Mouse (Mus musculus): Measurements from ENCODE around the gene Mrtfb. TPM values are rescaled to one million over a fixed set of nuclear protein-coding genes. Genes with fewer than 3 reads are reported as not detected.
A peak's percentile ranks its signal among the peaks of the same experiment; 100 is the strongest.

Gene Mrtfb
- total RNA-seq, 2 experiments from 2014 or later = 0.96 to 1.2 TPM

DNA sequence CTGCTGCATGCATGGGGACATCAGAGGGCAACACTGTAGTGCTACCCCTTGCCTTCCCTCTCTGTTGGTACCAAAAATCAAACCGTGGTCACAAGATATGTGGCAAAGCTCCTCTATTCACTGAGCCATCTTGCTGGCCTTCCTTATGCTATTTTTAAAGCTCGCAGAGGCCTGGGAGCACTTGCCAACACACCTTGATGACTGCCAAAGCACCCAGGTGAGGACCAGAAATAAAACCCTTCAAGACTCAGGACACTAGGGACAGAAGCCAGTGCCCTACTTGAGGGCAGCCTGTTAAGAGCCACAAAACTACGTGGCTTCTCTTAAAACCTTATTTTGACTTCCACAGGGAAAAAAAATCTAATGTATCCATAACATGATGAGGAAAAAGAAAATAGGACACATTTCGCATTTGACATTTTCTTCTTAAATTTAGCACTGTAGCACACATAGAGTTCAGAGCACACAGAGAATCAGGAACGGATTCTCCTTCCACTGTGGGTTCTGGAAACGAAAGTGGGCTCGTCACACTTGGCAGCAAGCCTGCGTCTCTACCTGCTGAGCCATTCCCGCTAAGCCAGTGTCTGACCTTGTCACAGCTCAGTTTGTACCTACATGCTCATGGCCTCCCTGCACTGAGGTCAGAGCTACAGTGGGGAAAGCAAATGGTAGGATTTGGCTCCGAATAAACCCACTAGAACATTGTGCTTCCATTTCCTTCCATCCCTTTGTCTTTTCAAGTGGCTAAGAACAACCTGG is 170.7 kb downstream of the Mrtfb start:
- no peak for ATAC-seq (replicated peaks; ENCODE audit: low FRiP score, poor library complexity, severe bottlenecking)

DNA sequence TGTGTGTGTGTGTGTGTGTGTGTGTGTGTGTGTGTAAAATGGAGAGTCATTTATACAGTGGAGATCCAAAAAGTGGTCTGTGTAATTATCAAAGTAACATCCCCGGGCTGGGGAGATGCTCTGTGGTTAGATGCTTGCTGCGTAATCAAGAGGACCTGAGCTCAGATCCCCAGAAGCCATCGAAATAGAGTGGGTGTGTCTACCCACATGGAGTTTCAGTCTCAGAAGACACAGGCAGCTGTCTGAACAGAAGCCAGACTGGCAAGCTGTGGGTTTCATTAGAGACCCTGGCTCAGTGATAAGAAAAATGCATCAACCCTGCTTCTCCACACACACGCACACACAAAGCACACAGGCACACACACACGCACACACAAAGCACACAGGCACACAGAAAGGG is 171.8 kb downstream of the Mrtfb start:
- ATAC-seq (replicated peaks; ENCODE audit: low FRiP score, poor library complexity, severe bottlenecking) = no peak

DNA sequence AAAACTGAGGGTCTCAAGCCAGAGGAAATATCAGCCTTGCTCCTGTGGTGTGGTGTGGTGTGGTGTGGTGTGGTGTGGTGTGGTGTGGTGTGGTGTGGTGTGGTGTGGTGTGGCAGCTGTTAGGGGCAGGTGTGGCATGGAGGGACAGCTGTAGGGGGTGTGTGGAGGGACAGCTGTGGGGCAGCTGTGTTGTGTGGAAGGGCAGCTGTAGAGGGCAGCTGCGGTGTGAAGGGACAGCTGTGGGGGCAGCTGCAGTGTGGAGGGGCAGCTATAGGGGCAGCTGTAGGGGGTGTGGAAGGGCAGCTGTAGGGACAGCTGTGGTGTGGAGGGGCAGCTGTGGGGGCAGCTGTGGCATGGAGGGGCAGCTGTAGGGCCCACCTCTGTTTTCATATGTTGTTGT is 172.5 kb downstream of the Mrtfb start:
- no peak for ATAC-seq (replicated peaks; ENCODE audit: low FRiP score, poor library complexity, severe bottlenecking)

DNA sequence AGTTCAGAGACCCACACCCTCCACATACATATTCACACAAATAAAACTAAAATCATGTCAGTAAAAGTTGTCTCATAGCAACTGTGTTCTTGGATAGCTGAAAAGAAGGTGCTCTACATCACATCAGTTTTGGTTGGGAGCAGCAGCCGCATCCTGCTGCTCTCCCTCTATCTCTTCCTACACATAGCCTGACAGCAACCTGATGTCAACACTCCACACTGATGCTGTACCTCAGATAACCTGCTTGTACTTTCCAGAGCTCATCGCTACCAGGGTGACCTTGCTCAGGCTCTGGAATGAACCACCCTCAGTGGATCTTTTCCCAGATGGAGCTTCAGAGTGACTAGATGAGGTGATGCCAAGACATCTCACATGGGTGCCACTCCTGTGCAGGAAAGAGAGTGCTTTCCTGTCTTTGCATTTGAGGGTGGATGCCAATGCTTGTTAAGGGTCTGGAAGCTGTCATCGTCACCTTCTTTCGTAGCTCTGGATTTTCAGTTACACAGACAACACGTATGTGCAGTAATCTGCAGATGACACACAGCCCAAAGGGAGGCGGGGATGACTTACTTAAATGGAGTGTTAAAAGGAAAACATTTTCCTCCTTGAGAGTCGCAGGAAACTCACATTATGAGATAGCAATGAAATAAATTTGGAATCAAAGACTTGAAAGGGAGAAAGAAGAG is 173.8 kb downstream of the Mrtfb start:
- ATAC-seq (replicated peaks; ENCODE audit: low FRiP score, poor library complexity, severe bottlenecking) = no peak

DNA sequence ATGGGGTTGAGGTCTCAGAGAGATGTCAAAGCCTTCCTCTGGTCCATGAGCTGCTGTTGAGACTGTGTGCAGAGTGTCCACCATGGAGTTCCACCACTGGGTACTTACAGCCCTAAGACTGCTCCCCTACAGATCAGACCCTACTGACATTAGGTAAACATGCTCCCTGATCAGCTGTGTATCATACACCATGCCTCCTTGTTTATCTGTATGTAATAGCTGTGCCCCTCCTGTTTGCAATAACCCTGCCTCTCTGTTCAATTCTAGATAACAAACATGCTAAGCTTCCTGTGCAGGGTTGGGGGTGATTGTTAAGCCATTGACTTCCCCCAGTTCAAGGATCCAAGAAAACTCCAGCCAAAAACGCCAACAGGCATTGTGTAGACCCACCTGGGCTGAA is 174.7 kb downstream of the Mrtfb start:
- ATAC-seq (replicated peaks; ENCODE audit: low FRiP score, poor library complexity, severe bottlenecking) = no peak

DNA sequence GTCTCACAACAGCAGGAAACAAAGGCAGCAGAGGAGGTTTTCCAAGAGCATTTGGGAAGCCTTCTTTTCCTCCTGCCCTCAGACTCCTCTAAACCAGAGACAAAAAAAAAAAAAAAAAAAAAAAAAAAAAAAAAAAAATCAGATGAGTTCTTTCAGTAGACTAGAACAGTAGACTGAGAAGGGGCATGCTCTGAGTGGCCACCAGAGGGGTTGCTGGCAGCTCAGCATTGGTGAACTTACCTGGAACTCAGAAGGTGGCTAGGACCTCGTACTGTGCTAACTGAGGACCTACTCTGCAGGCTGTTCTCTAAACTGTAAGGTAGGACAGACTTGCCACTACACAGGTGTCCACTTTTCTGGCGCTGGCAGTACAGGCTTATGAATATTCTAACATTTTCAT is 179.3 kb downstream of the Mrtfb start:
- no peak for ATAC-seq (replicated peaks; ENCODE audit: low FRiP score, poor library complexity, severe bottlenecking)

DNA sequence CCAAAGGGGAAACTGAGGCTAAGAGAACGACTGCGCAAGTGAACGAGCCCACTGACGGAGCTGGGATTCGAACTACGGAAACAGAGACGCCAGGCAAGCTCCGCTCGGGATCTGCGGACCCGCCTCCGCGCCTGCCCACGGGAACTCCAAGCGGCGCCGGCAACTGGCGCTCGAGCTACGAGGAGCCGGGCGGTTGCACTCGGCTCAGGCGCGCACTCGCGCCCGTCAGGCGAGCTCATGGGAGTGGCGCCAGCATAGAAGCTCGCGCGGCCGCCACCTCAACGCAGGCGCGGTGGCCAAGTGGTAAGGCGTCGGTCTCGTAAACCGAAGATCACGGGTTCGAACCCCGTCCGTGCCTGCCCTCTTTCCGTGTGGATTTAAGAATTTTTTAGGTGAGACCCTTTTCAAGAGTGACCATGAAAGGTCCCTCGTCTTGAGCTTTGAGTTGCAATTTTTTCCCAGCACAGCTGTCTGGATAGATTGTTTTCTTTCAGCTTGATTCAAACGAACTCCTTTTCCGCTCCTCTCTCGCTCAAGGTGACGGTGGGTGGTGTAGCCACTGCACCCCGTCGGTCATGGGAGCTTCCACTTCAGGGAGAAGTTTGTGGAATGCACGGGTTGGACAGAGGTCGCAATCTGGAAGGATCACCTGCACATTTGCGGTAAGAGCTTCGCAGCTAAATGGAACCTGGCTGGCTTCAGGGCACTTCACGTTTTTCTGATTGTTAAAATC is 180.9 kb downstream of the Mrtfb start:
- ATAC-seq (replicated peaks; ENCODE audit: low FRiP score, poor library complexity, severe bottlenecking) = peak; percentile 88

DNA sequence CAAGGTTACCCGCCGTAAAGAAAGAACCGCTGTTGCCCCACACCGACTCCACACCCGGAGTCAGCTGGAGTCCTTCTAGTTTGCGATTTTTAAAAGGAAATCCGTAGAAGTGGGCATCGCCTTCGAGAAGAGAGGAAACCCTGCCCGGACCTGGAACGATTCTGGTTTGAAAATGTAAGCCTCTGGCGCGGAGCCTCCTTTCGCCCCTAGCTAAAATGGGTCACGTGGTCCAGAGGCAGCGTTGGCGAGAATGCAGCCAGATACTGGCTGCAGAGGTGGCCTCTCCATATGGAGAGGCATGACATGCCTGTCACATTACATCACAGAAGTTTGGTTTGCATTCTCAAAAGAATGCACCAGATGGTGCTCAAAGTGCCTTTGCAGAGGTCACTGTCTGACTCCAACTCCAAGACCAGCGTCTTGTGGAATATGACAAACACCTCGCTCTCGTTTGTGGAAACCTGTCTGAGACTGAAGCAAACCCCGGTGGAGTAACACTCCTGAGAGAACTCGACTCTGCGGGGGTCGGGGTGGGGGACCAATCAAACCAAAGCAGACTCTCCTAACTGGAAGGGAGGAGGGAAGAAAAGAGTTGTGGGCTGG is 181.6 kb downstream of the Mrtfb start:
- peak; percentile 50 for ATAC-seq (replicated peaks; ENCODE audit: low FRiP score, poor library complexity, severe bottlenecking)

DNA sequence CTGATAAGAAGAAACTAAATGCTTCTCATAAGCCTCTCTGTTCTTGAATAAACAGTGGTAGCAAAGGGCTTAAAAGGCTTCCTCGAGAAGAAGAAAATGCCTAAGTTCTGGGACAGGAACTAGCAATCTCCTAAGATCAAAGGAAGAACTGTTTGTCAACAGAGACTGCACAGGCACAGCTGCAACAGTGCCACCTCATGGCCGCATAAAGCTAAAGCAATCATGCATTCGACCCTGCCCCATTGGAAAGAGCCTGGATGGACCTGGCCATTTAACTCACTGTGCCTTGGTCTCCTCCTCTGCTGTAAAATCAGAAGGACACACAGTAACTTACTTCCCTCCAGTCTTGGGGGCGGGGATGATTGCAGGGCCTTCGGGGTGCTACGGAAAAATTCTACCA is 184.2 kb downstream of the Mrtfb start:
- ATAC-seq (replicated peaks; ENCODE audit: low FRiP score, poor library complexity, severe bottlenecking) = no peak

DNA sequence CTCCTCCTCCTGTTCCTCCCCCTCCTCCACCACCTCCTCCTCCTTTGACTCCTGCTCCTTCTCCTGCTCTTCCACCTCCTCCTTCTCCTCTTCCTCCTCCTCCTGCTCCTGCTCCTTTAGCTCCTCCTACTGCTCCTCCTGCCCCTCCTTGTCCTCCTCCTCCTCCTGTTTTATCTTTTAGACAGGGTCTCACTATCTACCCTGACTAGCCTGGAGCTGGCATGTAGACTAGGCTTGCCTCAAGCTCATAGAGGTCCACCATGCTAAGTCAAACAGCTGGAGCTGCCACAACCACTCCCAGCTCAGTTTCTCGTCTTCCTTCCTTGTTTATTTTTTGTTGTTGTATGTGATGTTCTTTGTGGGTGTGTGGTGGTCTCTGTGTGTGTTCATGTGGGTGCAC is 187.5 kb downstream of the Mrtfb start:
- ATAC-seq (replicated peaks; ENCODE audit: low FRiP score, poor library complexity, severe bottlenecking) = no peak

DNA sequence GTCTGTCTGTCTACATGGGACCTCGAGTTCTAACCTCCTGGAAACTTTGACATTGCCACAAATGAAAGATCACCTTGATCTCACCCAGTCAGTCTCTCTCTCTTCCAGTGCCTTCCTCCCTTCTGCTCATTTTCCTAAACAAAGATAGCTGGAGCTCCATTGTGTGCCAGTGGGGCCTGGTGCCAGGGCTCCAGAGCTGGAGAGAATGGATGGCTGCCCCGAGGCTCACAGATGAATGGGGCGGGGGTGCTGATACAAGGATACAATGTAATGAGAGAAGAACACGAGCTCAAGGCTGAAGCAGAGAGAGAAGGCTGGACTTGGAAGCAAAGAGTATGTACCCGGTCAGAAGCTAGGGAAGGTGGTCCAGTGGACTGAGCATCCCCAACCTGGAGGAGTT is 189.2 kb downstream of the Mrtfb start:
- no peak for ATAC-seq (replicated peaks; ENCODE audit: low FRiP score, poor library complexity, severe bottlenecking)

DNA sequence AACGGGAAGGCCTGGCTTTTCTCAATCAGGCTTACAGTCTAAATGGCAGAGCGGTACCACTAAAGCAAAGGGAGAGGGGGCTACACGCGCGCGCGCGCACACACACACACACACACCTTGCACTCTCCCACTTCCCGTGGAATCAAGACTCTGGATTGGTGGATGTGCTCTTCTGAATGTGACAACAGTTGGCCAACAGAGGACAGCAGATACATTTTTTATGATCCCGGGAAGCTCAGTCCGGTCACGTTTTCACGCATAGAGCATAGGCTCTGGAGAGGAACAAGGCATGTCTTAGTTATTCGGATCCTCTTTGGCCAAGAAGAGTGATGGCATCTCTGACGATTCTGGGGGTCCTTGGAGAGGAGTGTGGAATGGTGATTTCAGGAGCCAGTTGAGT is 190.2 kb downstream of the Mrtfb start:
- no peak for ATAC-seq (replicated peaks; ENCODE audit: low FRiP score, poor library complexity, severe bottlenecking)

DNA sequence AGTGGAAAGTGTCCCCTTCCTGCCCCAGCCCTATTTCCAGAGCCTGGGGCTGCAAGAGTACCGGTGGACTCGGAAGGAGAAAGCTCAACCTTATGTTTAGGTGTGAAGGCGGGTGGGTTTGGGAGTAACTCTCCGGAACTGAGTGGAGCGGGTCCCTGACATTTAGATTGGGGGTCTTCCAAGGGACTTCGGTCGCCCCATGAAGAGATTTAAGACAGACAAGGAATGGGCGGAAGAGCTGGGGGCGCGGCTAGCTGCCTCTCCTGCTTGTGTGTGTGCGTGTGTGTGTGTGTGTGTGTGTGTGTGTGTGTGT is 190.6 kb downstream of the Mrtfb start:
- ATAC-seq (replicated peaks; ENCODE audit: low FRiP score, poor library complexity, severe bottlenecking) = no peak

DNA sequence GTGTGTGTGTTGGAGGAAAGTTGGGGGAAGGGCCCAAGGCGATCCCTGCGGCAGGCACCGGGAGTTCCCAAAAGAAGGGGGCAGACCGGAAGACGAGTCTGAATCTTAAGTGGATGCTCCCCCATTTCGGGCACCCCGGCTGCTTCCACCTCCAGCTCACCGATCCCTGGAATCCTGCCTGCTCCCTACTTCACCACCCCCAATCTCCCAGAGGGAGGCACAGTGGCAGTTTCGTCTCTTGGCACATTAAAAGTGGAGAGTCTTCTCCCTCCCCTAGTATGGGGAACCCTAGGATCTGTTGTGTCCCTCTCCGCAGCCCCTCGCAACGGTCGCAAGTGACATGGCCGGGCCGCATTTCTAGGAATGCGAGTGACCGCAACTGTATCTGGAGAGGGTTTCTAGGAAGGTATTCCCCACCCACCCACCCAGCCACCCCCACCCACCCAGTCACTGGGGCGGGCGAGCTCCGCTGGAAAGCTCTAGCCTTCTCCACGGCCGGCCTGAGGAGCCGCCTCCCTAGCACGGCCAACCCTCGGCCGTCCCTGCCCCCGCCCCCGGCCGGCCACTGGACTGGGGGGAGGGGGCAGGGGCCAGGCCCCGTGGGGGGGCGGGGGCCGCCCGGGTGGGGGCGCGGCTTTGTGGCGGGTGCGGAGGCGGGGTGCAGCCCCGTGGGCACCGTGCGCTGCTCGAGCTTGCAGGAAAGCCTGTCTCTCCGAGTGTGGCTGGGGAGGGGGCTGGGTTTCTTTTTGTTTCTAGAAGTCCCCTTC is 191.2 kb downstream of the Mrtfb start:
- ATAC-seq (replicated peaks; ENCODE audit: low FRiP score, poor library complexity, severe bottlenecking) = no peak

DNA sequence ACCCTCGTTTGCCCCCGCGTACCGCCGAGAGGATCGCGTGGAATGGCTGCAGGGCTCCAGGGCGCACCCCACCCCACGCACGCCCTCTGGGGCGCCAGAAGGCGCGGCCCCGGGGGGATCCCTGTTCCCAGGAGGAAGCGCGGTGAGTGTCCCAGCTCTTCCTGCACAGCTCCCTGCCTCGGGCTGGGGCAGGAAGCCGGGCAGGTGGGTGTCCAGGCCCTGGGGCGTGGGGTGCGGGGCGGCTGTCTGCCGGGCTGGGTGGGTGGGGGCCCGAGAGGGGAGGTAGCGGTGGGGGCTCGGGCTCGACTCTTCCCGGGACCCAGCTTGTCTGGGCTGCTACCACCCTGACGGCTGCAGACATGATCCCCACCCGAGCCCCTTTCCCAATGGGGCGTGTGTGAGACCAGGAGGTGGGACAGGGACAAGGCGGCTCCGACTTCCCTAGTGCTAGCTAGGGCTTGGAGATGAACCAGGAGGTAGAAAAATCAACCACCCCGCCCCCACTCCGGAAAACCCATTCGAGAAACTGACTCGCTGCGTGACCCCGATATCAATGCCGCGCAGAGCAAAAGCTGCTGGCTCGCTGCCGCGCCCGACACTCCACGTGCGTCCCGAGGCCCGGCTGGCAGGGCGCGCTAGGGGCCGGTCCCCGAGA is 191.9 kb downstream of the Mrtfb start:
- ATAC-seq (replicated peaks; ENCODE audit: low FRiP score, poor library complexity, severe bottlenecking) = no peak

DNA sequence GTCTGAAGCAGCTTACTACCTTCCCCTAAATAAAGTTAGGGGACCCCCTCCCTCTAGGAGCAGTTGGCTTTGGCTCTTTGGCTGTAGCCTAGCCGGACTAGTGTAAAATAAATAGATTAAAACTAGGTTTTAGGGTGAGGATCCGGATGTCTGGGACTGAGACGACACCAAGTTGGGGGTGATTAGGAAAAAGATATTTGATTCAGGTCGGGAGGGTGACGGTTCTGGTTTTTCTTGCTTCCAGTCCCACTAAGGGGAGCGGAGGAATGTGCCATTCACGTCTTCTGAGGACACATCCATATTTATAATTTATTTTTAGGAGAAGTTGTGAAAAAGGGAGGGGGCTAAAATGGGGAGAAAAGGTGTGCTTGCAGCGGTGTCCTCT is 192.4 kb downstream of the Mrtfb start:
- ATAC-seq (replicated peaks; ENCODE audit: low FRiP score, poor library complexity, severe bottlenecking) = no peak

DNA sequence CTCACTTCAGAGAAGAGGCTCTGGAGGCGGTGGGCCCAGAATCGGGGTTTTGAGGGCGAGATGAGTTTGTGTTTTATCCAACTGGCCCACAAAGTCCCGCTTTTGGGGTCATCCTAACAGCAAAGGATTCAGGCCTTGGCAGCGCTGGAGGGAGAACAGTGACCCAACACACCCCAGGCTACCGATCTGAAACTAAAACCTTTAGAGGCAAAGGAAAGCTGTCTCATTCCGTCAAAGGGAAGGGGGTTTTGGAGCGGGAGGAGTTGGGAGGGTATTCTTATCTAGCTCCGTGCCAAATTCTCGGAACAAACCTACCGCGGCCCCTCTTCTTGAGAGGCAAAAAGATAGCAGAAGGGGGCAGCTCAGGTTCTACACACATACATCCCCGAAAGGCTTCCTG is 193.2 kb downstream of the Mrtfb start:
- no peak for ATAC-seq (replicated peaks; ENCODE audit: low FRiP score, poor library complexity, severe bottlenecking)

DNA sequence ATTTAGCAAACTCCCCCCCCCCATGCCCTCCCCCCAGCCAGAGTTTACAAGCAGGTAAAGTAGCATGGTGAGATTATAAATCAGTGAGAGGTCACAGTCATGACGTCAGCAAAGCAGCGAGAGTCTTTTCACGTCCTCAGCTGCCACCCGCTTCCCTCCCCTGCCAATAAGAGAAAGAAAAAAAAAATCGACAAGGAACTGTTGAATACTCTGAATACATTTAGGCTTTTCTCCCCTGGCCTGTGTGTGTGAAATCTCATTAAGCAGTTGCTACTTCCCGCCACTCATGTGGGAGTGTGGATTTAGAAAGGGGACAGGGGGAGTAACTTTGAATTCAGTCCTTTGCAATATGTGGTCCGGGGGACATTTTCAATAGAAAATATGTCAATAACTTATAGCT is 194.6 kb downstream of the Mrtfb start:
- ATAC-seq (replicated peaks; ENCODE audit: low FRiP score, poor library complexity, severe bottlenecking) = no peak

DNA sequence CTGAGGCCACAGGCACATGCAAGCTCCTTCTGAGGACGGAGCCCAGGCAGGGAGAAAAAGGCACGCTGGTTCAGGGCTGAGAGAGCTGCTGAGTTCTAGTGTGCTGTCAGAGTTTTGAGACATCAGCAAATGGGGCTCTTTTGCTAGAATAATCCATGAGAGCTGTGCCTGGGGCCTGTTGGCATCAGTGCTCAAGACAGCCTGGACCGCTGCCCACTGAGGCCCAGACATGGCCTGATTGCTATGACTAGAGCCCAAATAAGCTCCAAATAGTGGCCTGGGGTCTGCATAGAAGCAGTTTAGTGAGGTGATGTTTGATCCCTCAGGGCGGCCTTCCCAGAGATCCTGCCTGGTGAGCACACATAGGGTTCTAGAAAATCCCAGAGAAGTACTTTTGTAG is 195.7 kb downstream of the Mrtfb start:
- no peak for ATAC-seq (replicated peaks; ENCODE audit: low FRiP score, poor library complexity, severe bottlenecking)

DNA sequence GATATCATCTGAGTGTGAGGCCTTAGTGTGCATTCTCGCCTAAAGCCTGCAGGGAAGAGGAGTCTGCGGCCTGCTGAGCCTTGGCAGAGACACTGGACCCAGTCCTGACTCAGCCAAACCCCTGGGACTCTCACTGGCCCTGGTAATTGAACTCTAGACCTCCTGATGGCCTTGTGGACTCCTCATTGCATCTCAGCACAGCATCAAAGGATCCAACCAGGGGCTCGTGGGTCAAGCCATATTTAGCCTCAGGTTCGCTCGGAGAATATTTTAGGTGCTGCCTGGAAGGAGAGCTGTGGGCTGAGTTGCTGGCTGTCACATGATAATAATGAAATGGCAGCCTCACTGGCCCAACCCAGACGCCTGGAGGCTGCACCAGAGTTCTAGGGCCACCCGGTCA is 196.4 kb downstream of the Mrtfb start:
- ATAC-seq (replicated peaks; ENCODE audit: low FRiP score, poor library complexity, severe bottlenecking) = no peak
